Mouse (Mus musculus): ENCODE measurements around the gene Rab1a. TPM values are rescaled to one million over a fixed set of nuclear protein-coding genes. Genes with fewer than 3 reads are reported as not detected.
"Not testable (repeated sequence)": the region's sequence is repeated elsewhere in the genome, so short reads cannot be mapped to it uniquely, and the experiment has no call there.

The Rab1a gene
- 311 and 322 TPM in 2 replicates for polyA plus RNA-seq (2015; fragmentation: Nextera tagmentation; extraction: Ambion mirVana)

DNA sequence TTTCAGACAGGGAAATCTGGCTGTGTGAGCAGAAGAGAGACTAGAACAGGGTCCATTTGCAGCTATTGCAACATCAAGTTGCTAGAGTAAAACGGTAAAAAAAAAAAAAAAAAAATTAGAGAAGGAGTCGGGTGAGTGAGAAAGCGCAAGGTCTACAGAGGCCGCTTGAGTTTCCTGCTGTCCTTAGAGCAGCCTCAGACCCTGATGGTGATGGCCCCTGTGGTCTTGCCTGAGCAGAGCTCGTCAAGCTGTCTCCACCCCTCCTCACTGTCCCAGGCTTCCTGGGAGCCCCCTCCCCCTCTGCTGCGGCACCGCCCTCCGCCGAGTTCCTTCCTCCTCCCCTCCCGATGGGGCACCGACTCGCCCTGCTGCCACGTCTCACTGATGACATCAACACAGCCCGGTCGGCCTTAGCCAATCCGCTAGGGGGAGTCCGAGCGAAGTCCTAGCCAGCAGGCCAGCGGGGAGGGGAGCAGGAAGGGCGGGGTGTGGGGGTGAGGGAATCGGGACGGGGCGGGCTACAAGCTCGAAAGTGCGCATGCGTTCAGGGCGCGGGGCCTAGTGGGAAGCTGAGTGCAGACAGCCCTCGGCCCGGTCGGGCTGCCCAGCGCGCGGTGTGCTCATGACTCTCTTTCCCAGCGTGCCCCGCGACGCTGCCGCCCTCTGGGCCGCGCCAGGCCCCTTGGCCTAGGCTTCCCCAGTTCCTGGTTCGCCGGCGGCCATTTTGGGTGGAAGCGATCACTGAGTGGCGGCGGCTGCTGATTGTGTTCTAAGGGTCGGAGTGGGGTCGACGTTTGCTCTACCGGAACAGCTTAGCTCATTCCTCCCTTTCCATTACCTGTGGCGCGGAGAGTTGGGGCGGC, at the start of gene Rab1a:
TSS of gene Rab1a (plus strand) at position 720 of the 863 bp plus-strand sequence.
- peak; percentile 98 for ATAC-seq (ENCODE audit: low FRiP score)
- under 1% methylated on average over 54 of the region's 54 CpGs for WGBS
- Histone ChIP-seq H3K27me3 (replicated peaks) (no peaks in the 10 kb centered on the region), H3K4me2 (peak within 1 kb of the TSS; percentile 76), H3K9ac (replicated peaks) (peak within 1 kb of the TSS; percentile 96), H3K27ac (replicated peaks) (peak within 1 kb of the TSS; percentile 97), H3K9me3 (replicated peaks) (no peaks in the 10 kb centered on the region), H3K4me1 (peaks cover 34% of the 10 kb centered on the region), H3K36me3 (no peaks in the 10 kb centered on the region), H3K4me3 (replicated peaks) (peak within 1 kb of the TSS; percentile 98)

DNA sequence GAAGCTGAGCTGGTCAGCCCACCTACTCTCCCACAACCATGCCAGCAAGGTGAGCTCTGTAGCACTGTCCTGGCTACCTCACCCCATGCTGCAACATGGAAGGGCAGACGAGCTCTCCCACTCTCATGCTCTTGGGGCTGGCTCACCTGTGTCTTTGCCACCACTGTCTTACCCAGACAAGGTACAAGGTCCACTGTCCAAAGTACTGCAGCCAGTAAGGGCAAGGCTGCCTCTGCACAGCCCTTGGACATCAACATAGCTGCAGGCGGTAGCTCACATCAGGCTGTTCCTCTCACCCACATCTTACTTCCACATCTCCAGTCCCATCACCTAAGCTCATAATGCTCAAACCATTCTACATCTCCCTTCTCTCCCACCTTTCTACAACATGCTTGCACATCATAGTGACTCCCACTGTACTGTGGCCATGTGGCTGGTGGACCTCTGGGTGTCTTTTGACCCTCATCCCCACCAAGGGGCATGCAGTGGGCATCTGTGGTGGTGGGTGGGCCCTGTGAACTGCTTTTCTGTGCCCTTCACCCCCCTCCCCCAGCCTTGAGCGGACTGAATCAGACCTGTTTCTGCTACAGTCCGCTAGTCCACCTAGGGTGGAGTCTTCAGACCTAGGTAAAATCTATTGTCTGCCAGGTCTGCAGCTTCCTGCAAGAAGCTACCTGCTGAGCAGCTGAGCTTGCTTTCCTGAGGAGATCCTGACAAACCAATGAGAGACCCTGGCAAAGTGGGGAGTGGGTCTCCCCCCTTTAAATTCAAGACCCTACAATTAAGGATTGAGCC, 48.9 kb upstream of the Rab1a start:
- no peaks in the 10 kb centered on the region for H3K36me3 ChIP-seq
- no peak overlapping the region for H3K27ac ChIP-seq (replicated peaks)
- H3K4me1 ChIP-seq = no peaks in the 10 kb centered on the region
- no peaks in the 10 kb centered on the region; the same call in 1 of the 2 replicates for H3K9me3 ChIP-seq (replicated peaks)
- no peak for ATAC-seq (ENCODE audit: low FRiP score)
- no peaks in the 10 kb centered on the region for H3K27me3 ChIP-seq (replicated peaks)
- WGBS = 91% methylated on average over 4 of the region's 4 CpGs
- no peak overlapping the region for H3K4me2 ChIP-seq
- no peak overlapping the region for H3K9ac ChIP-seq (replicated peaks)
- no peak overlapping the region for H3K4me3 ChIP-seq (replicated peaks)

DNA sequence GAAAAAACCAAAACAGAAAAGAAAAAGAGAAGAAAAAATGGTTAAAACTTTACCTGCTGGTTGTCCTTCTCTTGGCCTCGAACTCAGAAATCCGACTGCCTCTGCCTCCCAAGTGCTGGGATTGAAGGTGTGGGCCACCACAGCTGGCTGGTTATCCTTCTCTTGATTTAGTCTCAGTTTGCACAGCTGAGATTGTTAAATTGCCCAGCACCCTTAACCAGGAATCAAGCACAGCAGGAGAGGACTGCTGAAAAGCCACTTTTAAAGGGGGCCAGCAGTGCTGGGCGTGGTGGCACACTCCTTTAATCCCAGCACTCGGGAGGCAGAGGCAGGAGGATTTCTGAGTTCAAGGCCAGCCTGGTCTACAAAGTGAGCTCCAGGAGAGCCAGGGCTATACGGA, 47.7 kb upstream of the Rab1a start:
- not testable (repeated sequence) for H3K4me3 ChIP-seq (replicated peaks); H3K27me3 ChIP-seq (replicated peaks); H3K9ac ChIP-seq (replicated peaks); H3K9me3 ChIP-seq (replicated peaks); ATAC-seq (ENCODE audit: low FRiP score); H3K4me2 ChIP-seq; H3K4me1 ChIP-seq; H3K36me3 ChIP-seq; H3K27ac ChIP-seq (replicated peaks)
- WGBS = 90% methylated on average over 5 of the region's 5 CpGs

DNA sequence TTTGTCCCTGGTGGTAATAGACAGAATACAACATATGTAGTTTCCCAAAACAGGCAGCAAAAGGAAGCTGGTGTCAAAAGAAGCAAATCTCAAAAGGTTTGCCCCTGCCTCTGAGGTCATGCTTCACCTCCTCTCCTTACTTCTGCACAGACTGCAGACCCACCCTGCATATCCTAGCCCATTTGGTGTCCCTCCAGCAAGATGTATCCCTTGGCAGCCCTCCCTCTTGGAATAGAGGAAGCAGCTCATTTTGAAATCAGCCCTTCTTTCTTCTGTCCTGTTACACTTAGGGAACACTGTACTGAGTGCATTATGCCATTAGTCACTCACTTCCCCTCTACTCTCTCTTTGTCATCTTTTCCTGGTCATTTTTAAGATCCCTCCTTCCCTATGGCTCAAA, 42.4 kb upstream of the Rab1a start:
- Histone ChIP-seq H3K36me3 (no peaks in the 10 kb centered on the region), H3K4me3 (replicated peaks) (no peak overlapping the region), H3K9me3 (replicated peaks) (no peaks in the 10 kb centered on the region), H3K9ac (replicated peaks) (no peak overlapping the region), H3K27ac (replicated peaks) (no peak overlapping the region), H3K4me1 (no peaks in the 10 kb centered on the region), H3K4me2 (no peak overlapping the region), H3K27me3 (replicated peaks) (no peaks in the 10 kb centered on the region)
- no peak for ATAC-seq (ENCODE audit: low FRiP score)

DNA sequence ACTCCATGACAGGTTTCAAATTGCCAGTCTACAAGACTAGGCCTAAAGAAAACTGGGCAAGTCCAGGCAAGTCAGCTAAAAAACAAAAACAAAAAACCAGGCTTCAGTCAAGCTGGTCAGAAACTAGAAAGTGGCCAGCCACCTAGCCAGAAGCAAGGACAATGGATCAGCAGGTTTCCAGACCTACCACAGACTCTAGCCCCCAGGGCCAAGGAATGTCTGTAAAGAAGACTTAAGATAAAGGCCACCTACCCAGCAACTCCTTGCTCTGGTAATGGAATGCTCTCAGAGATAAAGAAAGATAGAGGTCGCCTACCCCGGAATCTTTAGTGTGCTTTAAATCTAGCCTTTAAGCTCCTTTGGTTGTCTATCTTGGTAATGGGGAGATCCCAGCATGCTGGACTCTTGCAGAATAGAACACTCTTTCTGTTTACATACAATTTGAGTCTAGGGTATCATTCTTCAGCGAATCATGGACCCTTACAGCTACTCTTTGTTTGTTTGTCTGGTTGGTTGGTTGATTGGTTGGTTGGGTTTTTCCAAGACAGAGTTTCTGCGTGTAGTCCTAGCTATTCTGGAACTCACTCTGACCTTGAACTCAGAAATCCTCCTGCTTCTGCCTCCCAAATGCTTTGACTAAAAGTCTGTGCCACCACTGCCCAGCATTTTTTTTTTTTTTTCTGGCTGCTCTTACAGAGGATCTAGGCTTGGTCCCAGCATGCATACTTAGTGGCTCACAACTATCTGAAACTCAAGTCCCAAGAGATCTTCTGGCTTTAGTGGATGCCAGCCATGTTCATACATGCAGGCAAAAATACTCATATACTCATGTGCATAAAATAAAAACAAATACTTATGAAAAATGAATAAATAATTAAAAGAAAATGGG, 36.0 kb upstream of the Rab1a start:
- H3K36me3 ChIP-seq = no peaks in the 10 kb centered on the region
- no peaks in the 10 kb centered on the region for H3K4me1 ChIP-seq
- H3K9ac ChIP-seq (replicated peaks) = no peak overlapping the region
- H3K4me3 ChIP-seq (replicated peaks) = no peak overlapping the region
- ATAC-seq (ENCODE audit: low FRiP score) = no peak
- no peak overlapping the region for H3K4me2 ChIP-seq
- no peak overlapping the region for H3K27ac ChIP-seq (replicated peaks)
- no peaks in the 10 kb centered on the region for H3K27me3 ChIP-seq (replicated peaks)
- H3K9me3 ChIP-seq (replicated peaks) = no peaks in the 10 kb centered on the region
- WGBS = 76% methylated on average over 4 of the region's 4 CpGs

DNA sequence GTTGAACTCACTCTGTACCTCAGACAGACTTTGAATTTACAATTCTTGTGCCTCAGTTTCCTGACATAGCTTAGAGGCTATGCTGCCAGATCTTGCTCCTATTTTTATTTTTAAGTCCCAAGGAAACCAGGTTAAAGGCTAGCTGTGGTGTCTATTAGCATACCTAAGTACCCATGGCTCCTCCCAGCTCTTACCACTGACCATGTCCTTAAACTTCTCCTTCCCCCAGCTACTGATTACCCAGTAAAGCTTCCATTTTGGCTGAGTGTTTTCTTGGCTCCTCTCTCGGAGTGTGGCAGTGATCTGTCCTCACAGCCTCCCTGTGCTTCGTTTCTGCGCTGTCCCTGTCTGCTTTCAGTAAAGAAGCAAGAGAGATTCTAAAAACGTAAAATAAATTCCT, 35.2 kb upstream of the Rab1a start:
- ATAC-seq (ENCODE audit: low FRiP score) = no peak
- no peak overlapping the region for H3K4me3 ChIP-seq (replicated peaks)
- no peak overlapping the region for H3K27ac ChIP-seq (replicated peaks)
- H3K4me1 ChIP-seq = no peaks in the 10 kb centered on the region
- H3K27me3 ChIP-seq (replicated peaks) = no peaks in the 10 kb centered on the region
- H3K9me3 ChIP-seq (replicated peaks) = no peaks in the 10 kb centered on the region
- 94% methylated on average over 4 of the region's 4 CpGs for WGBS
- H3K4me2 ChIP-seq = no peak overlapping the region
- H3K36me3 ChIP-seq = no peaks in the 10 kb centered on the region
- no peak overlapping the region for H3K9ac ChIP-seq (replicated peaks)

DNA sequence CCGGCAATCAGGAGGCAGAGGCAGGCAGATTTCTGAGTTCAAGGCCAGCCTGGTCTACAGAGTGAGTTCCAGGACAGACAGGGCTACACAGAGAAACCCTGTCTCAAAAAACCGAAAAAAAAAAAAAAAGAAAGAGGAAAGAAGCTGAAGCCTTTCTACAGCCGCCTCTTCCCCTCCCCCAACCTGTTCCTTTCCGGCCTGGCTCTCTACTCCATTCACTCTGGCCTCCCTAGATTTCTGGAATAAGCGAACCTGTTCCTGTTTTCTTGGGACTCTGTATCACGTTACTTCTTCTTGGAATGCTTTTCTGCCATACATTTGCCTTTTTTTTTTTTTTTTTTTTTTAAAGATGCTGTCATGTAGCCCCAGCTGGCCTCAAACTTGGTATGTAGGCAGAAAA, 34.8 kb upstream of the Rab1a start:
- H3K4me2 ChIP-seq; H3K9me3 ChIP-seq (replicated peaks); H3K4me1 ChIP-seq; H3K9ac ChIP-seq (replicated peaks); H3K27ac ChIP-seq (replicated peaks); H3K36me3 ChIP-seq; H3K27me3 ChIP-seq (replicated peaks); H3K4me3 ChIP-seq (replicated peaks); ATAC-seq (ENCODE audit: low FRiP score): not testable (repeated sequence)
- WGBS = 89% methylated on average over 6 of the region's 6 CpGs

DNA sequence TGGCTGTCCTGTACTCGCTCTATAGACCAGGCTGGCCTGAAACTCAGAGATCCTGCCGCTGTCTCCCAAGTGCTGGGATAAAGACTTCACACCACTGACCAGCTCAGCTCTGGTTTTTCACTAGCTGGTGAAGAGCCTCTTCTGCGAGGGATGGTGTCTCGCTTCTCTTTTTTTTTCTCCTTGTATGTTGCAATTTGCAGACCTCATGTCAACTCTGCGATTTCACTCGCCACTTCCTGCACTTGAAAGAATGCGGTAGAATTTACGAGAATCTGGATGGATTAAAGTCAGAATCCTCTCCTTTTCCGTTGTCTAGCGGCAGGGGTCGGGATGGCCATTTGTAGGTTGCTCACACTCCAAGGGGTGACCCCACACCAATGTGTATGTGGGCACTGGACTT, 32.3 kb upstream of the Rab1a start:
- no peaks in the 10 kb centered on the region for H3K9me3 ChIP-seq (replicated peaks)
- H3K27ac ChIP-seq (replicated peaks) = no peak overlapping the region
- no peak overlapping the region for H3K4me3 ChIP-seq (replicated peaks)
- no peak overlapping the region for H3K9ac ChIP-seq (replicated peaks)
- H3K4me2 ChIP-seq = no peak overlapping the region
- no peaks in the 10 kb centered on the region for H3K4me1 ChIP-seq
- no peaks in the 10 kb centered on the region for H3K36me3 ChIP-seq
- 88% methylated on average over 11 of the region's 11 CpGs for WGBS
- ATAC-seq (ENCODE audit: low FRiP score) = no peak
- H3K27me3 ChIP-seq (replicated peaks) = no peaks in the 10 kb centered on the region

DNA sequence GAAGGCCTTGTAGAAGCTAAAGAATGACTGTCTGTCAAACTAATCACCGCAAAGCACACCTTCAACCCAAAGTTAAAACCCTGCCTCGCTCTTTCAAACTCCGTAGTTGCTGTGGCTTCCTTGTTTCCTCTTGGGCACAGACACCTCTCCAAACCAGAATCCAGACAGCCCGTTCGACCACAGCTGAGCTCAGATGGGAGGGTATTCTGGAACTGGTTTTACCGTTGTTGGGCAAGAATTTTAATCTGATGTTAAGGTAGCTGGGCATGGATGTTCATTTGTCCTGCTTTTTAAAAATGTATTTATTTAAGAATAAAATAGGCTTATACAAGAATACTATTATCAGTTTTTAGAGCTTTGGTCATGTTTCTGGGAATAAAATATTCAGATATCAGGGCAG, 14.0 kb upstream of the Rab1a start:
- H3K36me3 ChIP-seq = no peaks in the 10 kb centered on the region
- H3K4me3 ChIP-seq (replicated peaks) = no peak overlapping the region
- no peaks in the 10 kb centered on the region for H3K4me1 ChIP-seq
- no peak overlapping the region for H3K27ac ChIP-seq (replicated peaks)
- WGBS = 85% methylated on average over 6 of the region's 6 CpGs
- H3K9me3 ChIP-seq (replicated peaks) = no peaks in the 10 kb centered on the region
- ATAC-seq (ENCODE audit: low FRiP score) = no peak
- H3K4me2 ChIP-seq = no peak overlapping the region
- H3K27me3 ChIP-seq (replicated peaks) = no peaks in the 10 kb centered on the region
- H3K9ac ChIP-seq (replicated peaks) = no peak overlapping the region

DNA sequence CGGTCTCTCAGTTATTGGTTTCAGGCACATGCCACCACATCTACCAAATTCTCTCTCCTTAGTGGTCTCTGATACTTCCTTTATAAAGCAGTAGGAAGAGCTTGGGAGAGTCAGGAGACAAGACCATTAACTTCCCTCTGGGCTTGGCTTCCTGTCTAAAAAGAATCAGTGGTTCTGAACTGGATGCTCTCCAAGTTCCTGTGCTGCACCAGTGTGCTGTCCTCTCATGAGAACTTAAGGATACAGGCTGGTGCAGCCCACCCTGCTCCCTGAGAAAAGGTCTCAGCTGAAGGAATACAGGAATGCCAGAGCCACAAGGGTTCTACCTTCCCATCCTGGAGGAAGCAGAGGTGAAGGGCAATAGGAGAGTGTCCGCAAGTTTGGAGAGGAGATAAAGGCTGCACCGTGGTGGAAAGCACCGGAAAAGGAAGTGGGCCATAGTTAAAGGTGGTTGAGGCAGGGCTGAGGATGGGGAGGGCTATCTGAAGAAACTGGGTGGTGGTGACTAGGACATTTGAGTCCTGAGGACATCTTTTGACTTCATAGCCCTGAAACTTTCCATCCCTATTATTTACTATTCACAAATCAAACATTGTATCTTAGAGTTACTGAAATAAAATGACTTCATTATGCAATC, 8.0 kb upstream of the Rab1a start:
- Histone ChIP-seq H3K9me3 (replicated peaks) (no peaks in the 10 kb centered on the region), H3K36me3 (no peaks in the 10 kb centered on the region), H3K4me2 (no peak overlapping the region), H3K4me1 (no peaks in the 10 kb centered on the region), H3K27me3 (replicated peaks) (no peaks in the 10 kb centered on the region), H3K4me3 (replicated peaks) (no peak overlapping the region), H3K27ac (replicated peaks) (no peak overlapping the region), H3K9ac (replicated peaks) (no peak overlapping the region)
- WGBS = 91% methylated on average over 4 of the region's 4 CpGs
- ATAC-seq (ENCODE audit: low FRiP score) = no peak

DNA sequence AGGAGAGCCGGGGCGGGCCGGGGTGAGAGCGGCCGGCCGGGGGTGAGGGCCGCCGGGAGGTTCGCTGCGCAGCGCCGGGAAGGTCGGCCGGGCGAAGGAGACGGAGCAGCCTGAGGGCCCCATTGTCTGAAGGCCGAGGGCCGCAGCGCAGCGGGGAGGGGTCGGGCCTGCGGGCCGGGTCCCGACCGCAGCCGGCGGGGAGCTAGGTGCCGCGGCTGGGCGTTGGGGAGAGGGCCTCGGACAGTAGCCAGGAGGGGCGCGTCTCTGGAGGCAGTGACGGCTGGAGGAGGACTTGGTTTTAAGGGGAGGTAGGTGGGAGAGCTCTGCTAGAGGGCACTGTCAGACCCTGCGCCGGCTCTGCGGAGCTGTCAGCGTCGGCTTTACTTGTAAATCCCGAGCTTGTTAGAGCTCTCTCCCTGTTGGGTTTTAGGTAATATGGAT, 449 bp downstream of the Rab1a start:
- no peaks in the 10 kb centered on the region for H3K27me3 ChIP-seq (replicated peaks)
- under 1% methylated on average over 40 of the region's 40 CpGs for WGBS
- H3K9me3 ChIP-seq (replicated peaks) = no peaks in the 10 kb centered on the region
- ATAC-seq (ENCODE audit: low FRiP score) = peak; percentile 48
- H3K27ac ChIP-seq (replicated peaks) = peak overlapping the region; percentile 97
- H3K4me1 ChIP-seq = peaks cover 41% of the 10 kb centered on the region
- H3K4me3 ChIP-seq (replicated peaks) = peak overlapping the region; percentile 98
- H3K36me3 ChIP-seq = no peaks in the 10 kb centered on the region
- peak overlapping the region; percentile 76 for H3K4me2 ChIP-seq
- H3K9ac ChIP-seq (replicated peaks) = peak overlapping the region; percentile 96

All from neural tube, embryonic 15.5 days (tissue).